In the genomic region with DNA sequence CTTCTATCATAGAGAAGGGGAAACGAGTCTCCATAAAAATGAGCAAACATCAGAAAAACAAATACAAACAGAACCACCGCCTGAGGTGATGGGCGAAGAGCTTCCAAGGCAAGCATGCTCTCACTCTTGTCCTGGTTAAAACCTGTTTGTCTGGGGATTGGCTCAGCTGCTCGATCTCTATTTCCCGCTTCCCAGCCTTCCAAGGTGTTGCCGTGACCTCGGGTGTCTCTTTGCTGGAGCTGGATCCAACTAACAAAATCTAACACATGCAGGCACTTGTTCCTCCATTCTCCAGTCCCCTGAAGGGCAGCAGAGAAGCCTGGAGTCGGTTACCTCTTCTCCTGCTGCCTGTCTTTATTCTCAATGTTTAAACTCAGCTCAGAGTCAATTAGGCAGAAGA, we compare ENCODE assay signal across 24 mouse cellular contexts. TPM values are rescaled to one million over a fixed set of nuclear protein-coding genes. Genes with fewer than 3 reads are reported as not detected.
DNase-seq lines count a peak whose midpoint lies in the region; TF ChIP-seq lines count a peak whose summit lies in the region.
"Had no signal": no experiment of that assay in that cellular context is flagged by ENCODE, and none has a peak within 500 bp of the region (broad histone marks: within the 10 kb centered on the region; RNA-seq: fewer than 3 reads in every experiment).

No protein-coding gene starts in this region.

- intact Hi-C loops in gastrocnemius, adult 2 months (cut with DNase I), result no loop called here

- H3K4me1 ChIP-seq in thymus, adult 2 months (replicated peaks; ENCODE audit: control insufficient read depth, insufficient read depth, low read length), result no peaks in the 10 kb centered on the region
- H3K4me1 ChIP-seq: embryonic facial prominence, embryonic 13.5 days; heart, embryonic 12.5 days; heart, embryonic 15.5 days had no signal

- 91% methylated on average over 8 of the region's 8 CpGs for WGBS in thymus, adult 2 months

- TF ChIP-seq CTCF in gastrocnemius, adult 2 months (IDR thresholded peaks at IDR 0.05), result no peak
- TF ChIP-seq CTCF in thymus, adult 2 months (IDR thresholded peaks at IDR 0.05; ENCODE audit: borderline replicate concordance, control insufficient read depth, extremely low read depth, insufficient read depth, low read length, poor library complexity), result no peak

- H3K4me3 ChIP-seq in gastrocnemius, adult 2 months, result no peak overlapping the region
- H3K4me3 ChIP-seq in thymus, adult 2 months (ENCODE audit: control insufficient read depth, insufficient read depth, low read length), result no peak overlapping the region
- H3K4me3 ChIP-seq: embryonic facial prominence, embryonic 13.5 days; heart, adult 2 months; heart, embryonic 12.5 days; heart, embryonic 15.5 days had no signal

- H3K27me3 ChIP-seq in thymus, adult 2 months (ENCODE audit: control insufficient read depth, insufficient read depth, low read length), result no peaks in the 10 kb centered on the region
- H3K27me3 ChIP-seq: embryonic facial prominence, embryonic 13.5 days; heart, embryonic 12.5 days; heart, embryonic 15.5 days; Patski had no signal

- peak overlapping the region; percentile 20; the same call in 1 of the 2 replicates for H3K27ac ChIP-seq in gastrocnemius, adult 2 months
- H3K27ac ChIP-seq in thymus, adult 2 months (ENCODE audit: control insufficient read depth, insufficient read depth, low read length), result no peak overlapping the region
- H3K27ac ChIP-seq: embryonic facial prominence, embryonic 13.5 days; heart, adult 2 months; heart, embryonic 15.5 days; hindbrain, embryonic 14.5 days; hindbrain, postnatal 0 days had no signal

- TF ChIP-seq POLR2A in thymus, adult 2 months (IDR thresholded peaks at IDR 0.05; ENCODE audit: control insufficient read depth, extremely low read depth, insufficient read depth, low read length, poor library complexity), result no peak

- no peaks in the 10 kb centered on the region for H3K36me3 ChIP-seq in thymus, adult 2 months (ENCODE audit: control insufficient read depth, insufficient read depth, low read length)
- H3K36me3 ChIP-seq: embryonic facial prominence, embryonic 13.5 days; G1E; heart, embryonic 12.5 days; heart, embryonic 15.5 days had no signal

- DNase-seq in gastrocnemius, adult 2 months, result no peak
- no peak for DNase-seq in gastrocnemius, adult 18-20 months (ENCODE audit: low spot score)
- DNase-seq in urinary bladder, postnatal 14 days (ENCODE audit: low spot score), result peak; percentile 24
- DNase-seq in urinary bladder, postnatal 25 days (ENCODE audit: low spot score), result no peak
- peak; percentile 66 for DNase-seq in fat pad, adult 2 months (ENCODE audit: extremely low read depth, low read depth, low spot score)
- DNase-seq in thymus, adult 2 months, result no peak
- DNase-seq in layer of hippocampus, postnatal 14 days (ENCODE audit: low spot score in 2 of 2), result no peak
- DNase-seq: adrenal gland, adult 2 months; adrenal gland, postnatal 14 days; cerebellum, adult 11 months; cerebellum, adult 2 months; cerebellum, adult 9-11 months; cerebellum, postnatal 25 days; gastrocnemius, postnatal 14 days; heart, postnatal 10 days; heart, postnatal 4 days had no signal

RNA-seq across cellular contexts. Expression of a gene that starts 57.5 kb away (rescaled TPM):
- 10 to 100 TPM; 15.0 to 24.4 TPM for total RNA-seq in gastrocnemius, adult 2 months (2021)
- 10 to 100 TPM; 14.4 to 16.7 TPM for total RNA-seq in gastrocnemius, adult 18-20 months (2021)
- 13.6 and 17.8 TPM in 2 replicates for polyA plus RNA-seq in thymus, adult 2 months (2012; rRNA removed)
- total RNA-seq in layer of hippocampus, postnatal 14 days (2021), result 10 to 100 TPM in 1 of 2 experiments, 1 to 10 TPM in 1; 7.0 to 10.4 TPM

Comparison
In these comparisons a context has a peak if more than half of its experiments do, and no peak if none do; other contexts are left out.
1. DNase-seq: peak in urinary bladder, postnatal 14 days (single experiment) and fat pad, adult 2 months (single experiment); none in gastrocnemius, adult 2 months (single experiment), gastrocnemius, adult 18-20 months (single experiment), urinary bladder, postnatal 25 days (single experiment), thymus, adult 2 months (single experiment) and layer of hippocampus, postnatal 14 days (0 of 2).